Mouse (Mus musculus): ENCODE data around the gene Chp2. TPM values are rescaled to one million over a fixed set of nuclear protein-coding genes. Genes with fewer than 3 reads are reported as not detected.

The Chp2 gene
- polyA plus RNA-seq, 2 experiments, result 0.18 to 0.45 TPM

DNA sequence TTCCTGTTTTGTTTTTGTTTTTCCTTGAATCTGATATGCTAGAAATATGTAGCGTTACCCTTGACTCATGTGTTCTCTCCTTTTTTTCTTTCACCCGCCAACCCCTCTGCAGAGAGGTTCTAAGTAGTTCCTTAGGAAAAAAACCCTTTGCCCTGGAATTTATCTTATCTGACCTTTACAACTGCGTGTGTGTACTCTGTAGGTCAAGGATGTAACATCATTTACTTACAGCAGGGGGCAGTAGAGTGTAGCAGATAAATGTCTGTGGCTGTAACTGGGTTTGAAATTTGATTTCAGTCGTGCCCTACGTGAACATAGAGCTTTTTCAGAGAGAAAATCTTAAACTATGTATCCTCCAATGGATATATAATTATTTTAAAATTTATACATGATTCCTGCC lies 20.0 kb upstream of the Chp2 start:
- Histone ChIP-seq H3K4me2 (replicated peaks; ENCODE audit: low read depth, low read length, severe bottlenecking) (no peak overlapping the region), H3K36me3 (ENCODE audit: control insufficient read depth, insufficient read depth, low read length) (no peaks in the 10 kb centered on the region), H3K27me3 (ENCODE audit: control insufficient read depth, insufficient read depth, low read length) (no peaks in the 10 kb centered on the region), H3K27ac (replicated peaks; ENCODE audit: low read depth, low read length) (no peak overlapping the region), H3K4me3 (replicated peaks; ENCODE audit: low read length) (no peak overlapping the region), H3K9me3 (ENCODE audit: control insufficient read depth, low read length) (no peaks in the 10 kb centered on the region), H3K4me1 (ENCODE audit: control insufficient read depth, insufficient read depth, low read length) (no peaks in the 10 kb centered on the region), H3K9ac (ENCODE audit: low read depth, low read length, severe bottlenecking) (no peak overlapping the region)
- WGBS, result 23% methylated on average over 5 of the region's 5 CpGs
- DNase-seq (ENCODE audit: low spot score) (peak; percentile 31), ATAC-seq (ENCODE audit: low FRiP score, low read depth) (no peak)
- no peak for TF ChIP-seq POLR2A (IDR thresholded peaks at IDR 0.05; ENCODE audit: borderline replicate concordance, extremely low read depth, insufficient read depth, insufficient read length)

DNA sequence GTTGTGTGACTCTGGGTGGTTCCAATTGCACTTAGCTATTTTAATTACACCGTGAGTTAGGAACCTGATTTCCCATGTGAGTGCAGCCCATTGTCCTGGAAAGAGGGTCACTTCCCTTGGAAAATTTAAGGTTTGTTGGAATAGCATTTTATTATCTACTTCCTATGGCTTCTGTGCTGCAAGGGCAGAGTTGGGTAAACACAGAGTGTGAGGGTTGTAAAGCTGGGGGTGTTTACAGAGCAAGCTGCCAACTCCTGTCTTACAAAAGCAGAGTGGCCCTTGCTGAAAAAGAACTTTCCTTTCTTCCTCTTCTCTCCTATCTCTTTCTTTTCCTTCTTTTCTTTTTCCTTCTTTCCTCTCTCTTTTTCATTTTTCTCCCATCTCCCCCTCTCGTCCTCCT lies 15.4 kb upstream of the Chp2 start:
- Histone ChIP-seq H3K36me3 (ENCODE audit: control insufficient read depth, insufficient read depth, low read length) (no peaks in the 10 kb centered on the region), H3K4me3 (replicated peaks; ENCODE audit: low read length) (no peak overlapping the region), H3K4me1 (ENCODE audit: control insufficient read depth, insufficient read depth, low read length) (no peaks in the 10 kb centered on the region), H3K27me3 (ENCODE audit: control insufficient read depth, insufficient read depth, low read length) (no peaks in the 10 kb centered on the region), H3K27ac (replicated peaks; ENCODE audit: low read depth, low read length) (no peak overlapping the region), H3K9me3 (ENCODE audit: control insufficient read depth, low read length) (no peaks in the 10 kb centered on the region), H3K9ac (ENCODE audit: low read depth, low read length, severe bottlenecking) (no peak overlapping the region), H3K4me2 (replicated peaks; ENCODE audit: low read depth, low read length, severe bottlenecking) (no peak overlapping the region)
- no peak for TF ChIP-seq POLR2A (IDR thresholded peaks at IDR 0.05; ENCODE audit: borderline replicate concordance, extremely low read depth, insufficient read depth, insufficient read length)
- DNase-seq (ENCODE audit: low spot score) (no peak), ATAC-seq (ENCODE audit: low FRiP score, low read depth) (no peak)
- WGBS, result 32% methylated on average over 2 of the region's 2 CpGs

DNA sequence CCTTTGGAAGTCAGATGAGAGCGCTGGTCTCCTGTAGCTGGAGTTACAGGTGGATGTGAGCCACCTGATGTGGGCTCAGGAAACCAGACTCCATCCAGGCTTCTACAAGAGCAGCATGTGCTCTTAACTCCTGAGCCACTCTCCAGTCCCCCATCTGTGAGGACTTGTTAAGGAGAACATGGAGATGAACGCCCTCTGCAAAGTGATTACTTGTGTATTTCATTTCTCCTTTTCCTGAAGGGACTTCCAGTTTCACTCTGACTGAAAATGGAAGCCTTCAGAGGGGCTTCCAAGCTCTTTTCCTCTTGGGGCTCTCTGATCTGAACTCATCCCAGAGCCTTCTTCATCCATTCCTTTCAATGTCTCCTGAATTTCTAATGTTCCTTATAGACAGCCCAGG lies 13.2 kb upstream of the Chp2 start:
- DNase-seq (ENCODE audit: low spot score) (no peak), ATAC-seq (ENCODE audit: low FRiP score, low read depth) (no peak)
- Histone ChIP-seq H3K9ac (ENCODE audit: low read depth, low read length, severe bottlenecking) (no peak overlapping the region), H3K27ac (replicated peaks; ENCODE audit: low read depth, low read length) (no peak overlapping the region), H3K27me3 (ENCODE audit: control insufficient read depth, insufficient read depth, low read length) (no peaks in the 10 kb centered on the region), H3K9me3 (ENCODE audit: control insufficient read depth, low read length) (no peaks in the 10 kb centered on the region), H3K36me3 (ENCODE audit: control insufficient read depth, insufficient read depth, low read length) (no peaks in the 10 kb centered on the region), H3K4me1 (ENCODE audit: control insufficient read depth, insufficient read depth, low read length) (no peaks in the 10 kb centered on the region), H3K4me3 (replicated peaks; ENCODE audit: low read length) (no peak overlapping the region), H3K4me2 (replicated peaks; ENCODE audit: low read depth, low read length, severe bottlenecking) (no peak overlapping the region)
- WGBS, result 94% methylated on average over 2 of the region's 2 CpGs
- no peak for TF ChIP-seq POLR2A (IDR thresholded peaks at IDR 0.05; ENCODE audit: borderline replicate concordance, extremely low read depth, insufficient read depth, insufficient read length)

DNA sequence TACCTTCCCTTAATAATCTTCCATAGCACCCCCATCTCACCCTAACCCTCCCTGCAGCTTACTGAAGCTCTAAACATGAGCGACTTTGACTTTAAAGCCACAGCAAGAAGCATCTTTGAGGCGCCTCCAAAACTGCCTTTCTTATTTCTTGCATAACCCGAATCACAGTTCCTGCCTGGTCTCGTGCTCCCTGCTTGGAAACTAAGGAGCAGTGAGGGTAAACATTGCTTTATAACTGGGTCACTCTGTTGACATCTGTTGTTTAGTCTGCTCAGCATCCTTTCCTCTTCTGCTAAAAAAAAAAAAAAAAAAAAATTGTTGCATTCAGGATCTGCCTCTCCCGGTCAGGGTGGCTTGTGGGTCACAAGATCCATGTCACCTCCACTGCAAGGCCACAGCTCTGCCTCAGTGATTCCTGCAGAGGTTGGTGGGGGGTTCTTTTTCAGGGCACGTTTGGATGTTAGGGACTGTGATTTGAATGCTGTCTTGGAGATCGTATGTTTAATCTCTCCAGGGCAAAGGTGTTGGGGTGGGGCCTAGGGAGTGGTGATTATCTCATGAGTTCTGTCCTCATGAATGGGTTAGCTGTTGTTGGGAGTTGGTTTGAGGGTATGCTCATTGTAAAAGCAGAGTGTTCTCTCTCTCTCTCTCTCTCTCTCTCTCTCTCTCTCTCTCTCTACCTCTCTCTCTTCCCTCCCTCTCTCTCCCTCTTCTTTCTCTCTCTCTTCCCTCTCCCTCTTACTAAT lies 10.8 kb upstream of the Chp2 start:
- TF ChIP-seq POLR2A (IDR thresholded peaks at IDR 0.05; ENCODE audit: borderline replicate concordance, extremely low read depth, insufficient read depth, insufficient read length), result no peak
- H3K27me3 ChIP-seq (ENCODE audit: control insufficient read depth, insufficient read depth, low read length), result no peaks in the 10 kb centered on the region
- no peak overlapping the region for H3K4me3 ChIP-seq (replicated peaks; ENCODE audit: low read length)
- no peak overlapping the region for H3K27ac ChIP-seq (replicated peaks; ENCODE audit: low read depth, low read length)
- H3K9me3 ChIP-seq (ENCODE audit: control insufficient read depth, low read length), result no peaks in the 10 kb centered on the region
- H3K36me3 ChIP-seq (ENCODE audit: control insufficient read depth, insufficient read depth, low read length), result no peaks in the 10 kb centered on the region
- no peaks in the 10 kb centered on the region for H3K4me1 ChIP-seq (ENCODE audit: control insufficient read depth, insufficient read depth, low read length)
- 46% methylated on average over 7 of the region's 7 CpGs for WGBS
- no peak overlapping the region for H3K9ac ChIP-seq (ENCODE audit: low read depth, low read length, severe bottlenecking)
- H3K4me2 ChIP-seq (replicated peaks; ENCODE audit: low read depth, low read length, severe bottlenecking), result no peak overlapping the region
- DNase-seq (ENCODE audit: low spot score), result no peak
- ATAC-seq (ENCODE audit: low FRiP score, low read depth), result no peak

DNA sequence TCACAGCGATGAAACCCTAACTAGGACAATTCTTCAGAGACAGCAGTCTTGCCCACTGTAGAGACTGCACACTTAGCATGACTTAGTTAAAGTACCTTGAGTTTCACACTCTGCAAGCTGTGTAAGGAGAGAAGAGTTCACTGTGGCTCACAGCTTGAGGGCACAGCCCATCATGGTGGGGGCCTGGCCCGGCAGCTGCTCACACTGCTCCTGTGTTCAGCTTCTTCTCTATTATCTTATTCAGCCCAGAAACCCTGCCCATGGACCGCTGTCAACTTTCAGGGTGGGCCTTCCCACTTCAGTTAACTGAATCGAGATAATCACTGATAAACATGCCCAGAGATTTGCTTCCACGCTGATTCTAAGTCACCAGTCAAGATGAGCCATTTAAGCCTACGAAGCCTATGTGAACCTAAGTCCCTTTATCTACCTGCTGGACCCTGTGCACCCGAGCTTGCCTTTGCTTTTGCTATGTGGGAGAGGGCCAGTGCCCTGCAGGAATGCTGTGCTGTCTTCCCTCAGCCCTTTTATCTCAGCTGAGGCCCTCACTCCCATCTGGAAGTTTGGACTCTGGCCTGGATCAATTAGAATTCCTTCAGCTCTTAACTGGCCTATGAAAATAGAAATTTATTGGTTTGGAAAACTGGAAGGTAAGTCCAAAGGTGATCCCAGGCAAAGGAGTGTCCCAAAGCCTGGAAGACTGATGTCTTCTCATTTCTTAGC lies 6.9 kb downstream of the Chp2 start:
- H3K27ac ChIP-seq (replicated peaks; ENCODE audit: low read depth, low read length), result no peak overlapping the region
- no peaks in the 10 kb centered on the region for H3K4me1 ChIP-seq (ENCODE audit: control insufficient read depth, insufficient read depth, low read length)
- no peak for ATAC-seq (ENCODE audit: low FRiP score, low read depth)
- H3K9ac ChIP-seq (ENCODE audit: low read depth, low read length, severe bottlenecking), result no peak overlapping the region
- no peaks in the 10 kb centered on the region for H3K9me3 ChIP-seq (ENCODE audit: control insufficient read depth, low read length)
- no peak overlapping the region for H3K4me2 ChIP-seq (replicated peaks; ENCODE audit: low read depth, low read length, severe bottlenecking)
- H3K4me3 ChIP-seq (replicated peaks; ENCODE audit: low read length), result no peak overlapping the region
- H3K27me3 ChIP-seq (ENCODE audit: control insufficient read depth, insufficient read depth, low read length), result no peaks in the 10 kb centered on the region
- DNase-seq (ENCODE audit: low spot score), result no peak
- WGBS, result 76% methylated on average over 7 of the region's 7 CpGs
- H3K36me3 ChIP-seq (ENCODE audit: control insufficient read depth, insufficient read depth, low read length), result no peaks in the 10 kb centered on the region
- TF ChIP-seq POLR2A (IDR thresholded peaks at IDR 0.05; ENCODE audit: borderline replicate concordance, extremely low read depth, insufficient read depth, insufficient read length), result no peak
